Mouse (Mus musculus) c-Kit-positive CD71-negative TER-119-negative erythroid progenitor cells, embryonic 14.5 days (primary cell): ENCODE results near the gene A3galt2.
A peak's percentile ranks its signal among the peaks of the same experiment; 100 is the strongest.

Experiments
- DNase-seq: peaks from one replicate; pipeline ENCODE4 v3.0.0-alpha.2; 2013; ENCODE audit warnings: low read depth

The A3galt2 gene

GRCm38 (mm10) chr4:128796788-128797187, 41.6 kb downstream of the A3galt2 start:
- no peak for DNase-seq

GRCm38 (mm10) chr4:128801675-128802465, 46.7 kb downstream of the A3galt2 start:
- no peak for DNase-seq

- no peak for DNase-seq
Measured at GRCm38 (mm10) chr4:128803569-128803968, 48.4 kb downstream of the A3galt2 start.

GRCm38 (mm10) chr4:128804426-128805149, 49.4 kb downstream of the A3galt2 start:
- DNase-seq: no peak

- no peak for DNase-seq
Measured at GRCm38 (mm10) chr4:128805150-128806042, 50.2 kb downstream of the A3galt2 start.

- no peak for DNase-seq
Measured at GRCm38 (mm10) chr4:128806043-128806826, 51.1 kb downstream of the A3galt2 start, which contains the start of gene Zfp362. TSS of gene Zfp362 (minus strand) at chr4:128806045.

GRCm38 (mm10) chr4:128806827-128807179, 51.6 kb downstream of the A3galt2 start:
- DNase-seq: peak; percentile 50

- peak; percentile 76 for DNase-seq
Measured at GRCm38 (mm10) chr4:128811382-128812056, 56.4 kb downstream of the A3galt2 start.

GRCm38 (mm10) chr4:128817011-128817410, 61.8 kb downstream of the A3galt2 start:
- DNase-seq: no peak
